Mouse (Mus musculus) embryonic facial prominence, embryonic 11.5 days (tissue): ENCODE data around the gene Hnrnpl. TPM values are rescaled to one million over a fixed set of nuclear protein-coding genes. Genes with fewer than 3 reads are reported as not detected.
A peak's percentile ranks its signal among the peaks of the same experiment; 100 is the strongest.

Experiments
- ATAC-seq: fragments of 200-750 bp; cut with Nextera tagmentation; replicated peaks from 2 replicates; pipeline ENCODE4 v1.8.0; 2017; ENCODE audit warnings: low read depth; ENCODE audit not compliant: insufficient number of reproducible peaks, low FRiP score, low TSS enrichment
- DNase-seq: peaks from one replicate; pipeline ENCODE4 v3.0.0-alpha.2; 2015; ENCODE audit warnings: low spot score
- H3K27ac ChIP-seq: fragments of 300-500 bp; sonication (generic); replicated peaks from 2 replicates; pipeline ENCODE4 v1.5.1; 2014; ENCODE audit warnings: mild to moderate bottlenecking, low read depth, low read length, control low read depth
- H3K27me3 ChIP-seq: fragments of 300-500 bp; sonication (generic); 2 replicates; pipeline ENCODE4 v1.6.1; 2014; ENCODE audit warnings: mild to moderate bottlenecking, low read length, moderate library complexity, mixed read lengths; ENCODE audit not compliant: control insufficient read depth, insufficient read depth
- H3K36me3 ChIP-seq: fragments of 300-500 bp; sonication (generic); replicated peaks from 2 replicates; pipeline ENCODE4 v1.6.1; 2014; ENCODE audit warnings: low read depth, mild to moderate bottlenecking, low read length, moderate library complexity, mixed read lengths; ENCODE audit not compliant: control insufficient read depth, insufficient read depth
- H3K4me1 ChIP-seq: fragments of 300-500 bp; sonication (generic); 2 replicates; pipeline ENCODE4 v1.6.1; 2014; ENCODE audit warnings: low read length, mixed read lengths; ENCODE audit not compliant: control insufficient read depth, insufficient read depth
- H3K4me2 ChIP-seq: fragments of 300-500 bp; sonication (generic); 2 replicates; pipeline ENCODE4 v1.6.1; 2014; ENCODE audit warnings: low read depth, mild to moderate bottlenecking, control low read depth, low read length, moderate library complexity
- H3K4me3 ChIP-seq: fragments of 300-500 bp; sonication (generic); 2 replicates; pipeline ENCODE4 v1.5.1; 2014; ENCODE audit warnings: low read depth, low read length, control low read depth
- H3K9ac ChIP-seq: fragments of 300-500 bp; sonication (generic); replicated peaks from 2 replicates; pipeline ENCODE4 v1.6.1; 2014; ENCODE audit warnings: mild to moderate bottlenecking, control low read depth, low read length
- H3K9me3 ChIP-seq: fragments of 300-500 bp; sonication (generic); replicated peaks from 2 replicates; pipeline ENCODE4 v1.6.1; 2016; ENCODE audit warnings: mild to moderate bottlenecking, low read length, inconsistent platforms, mixed read lengths; ENCODE audit not compliant: control insufficient read depth
- WGBS: fragments of 180-500 bp; shearing (Covaris S2); extraction: QIAGEN DNeasy Blood & Tissue Kit; methylation state at CpG from one replicate; pipeline ENCODE4 v1.1.7; 2014; 5-methylcytosine and 5-hydroxymethylcytosine counted together
- polyA plus RNA-seq: library from polyadenylated mRNA; unstranded; fragments of >200 nt; fragmentation: Nextera tagmentation; extraction: Ambion mirVana; gene quantifications from 2 replicates; pipeline ENCODE4 v1.2.1, GENCODE M21; 2014

The Hnrnpl gene
- polyA plus RNA-seq, 1 experiment from 2014 or later = 350 TPM

- no peak overlapping the region for H3K4me2 ChIP-seq
- H3K4me1 ChIP-seq = peaks cover 4% of the 10 kb centered on the region
- ATAC-seq (no peak), DNase-seq (no peak)
- H3K9ac ChIP-seq = no peak overlapping the region; the same call in 1 of the 2 replicates
- H3K36me3 ChIP-seq = peaks cover 45% of the 10 kb centered on the region
- H3K4me3 ChIP-seq = 0 out of 2 replicates have a peak overlapping the region, but pooled peaks have one; percentile 0
- H3K9me3 ChIP-seq = no peaks in the 10 kb centered on the region
- 91% methylated on average over 9 of the region's 9 CpGs for WGBS
- no peaks in the 10 kb centered on the region for H3K27me3 ChIP-seq
- H3K27ac ChIP-seq = no peak overlapping the region
Observed at GRCm38 (mm10) chr7:28816201-28816600, 7.9 kb downstream of the Hnrnpl start.

DNA sequence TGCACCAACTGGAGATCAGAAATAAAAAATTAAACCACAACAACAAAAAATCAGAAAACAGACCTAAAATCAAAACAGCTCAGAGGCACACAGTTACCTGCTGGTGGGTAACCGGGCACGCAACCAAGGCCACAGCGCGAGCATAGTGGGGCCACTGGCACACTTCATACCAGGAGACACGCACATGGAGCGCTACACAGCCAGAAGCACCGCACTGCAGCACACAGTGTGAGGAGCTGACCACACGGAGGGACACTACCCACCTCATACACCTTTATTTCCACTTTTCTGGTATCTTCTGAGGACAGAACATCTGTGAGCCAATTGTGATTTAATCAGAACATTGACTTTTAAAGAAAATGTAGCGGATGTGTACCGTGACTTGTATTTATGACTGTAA, 8.6 kb downstream of the Hnrnpl start:
- ATAC-seq (no peak), DNase-seq (no peak)
- H3K4me2 ChIP-seq = no peak overlapping the region; the same call in 1 of the 2 replicates
- no peak overlapping the region for H3K9ac ChIP-seq
- H3K27me3 ChIP-seq = no peaks in the 10 kb centered on the region
- H3K4me3 ChIP-seq = no peak overlapping the region
- WGBS = 92% methylated on average over 10 of the region's 10 CpGs
- H3K36me3 ChIP-seq = peaks cover 52% of the 10 kb centered on the region
- H3K9me3 ChIP-seq = no peaks in the 10 kb centered on the region
- no peak overlapping the region for H3K27ac ChIP-seq
- H3K4me1 ChIP-seq = peaks cover 4% of the 10 kb centered on the region

DNA sequence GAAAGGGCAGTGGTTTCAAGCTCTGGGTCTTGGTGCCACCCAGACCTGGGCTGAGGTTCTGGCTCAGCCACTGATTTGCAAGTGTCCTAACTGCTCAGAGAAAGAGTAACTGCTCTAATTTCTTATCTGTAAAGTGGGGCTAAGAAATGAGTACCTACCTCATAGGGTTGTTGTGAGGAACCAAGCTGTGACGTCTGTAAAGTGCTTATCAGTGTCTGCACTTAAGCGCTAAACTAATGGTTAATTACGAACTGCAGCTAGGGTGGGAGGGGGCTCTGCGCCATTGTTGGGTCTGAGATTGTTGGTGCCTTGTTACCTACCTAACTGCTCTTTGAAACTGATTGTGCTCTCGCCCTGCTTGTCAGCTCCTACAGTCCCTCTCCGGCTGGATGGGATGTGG, 9.2 kb downstream of the Hnrnpl start:
- ATAC-seq (no peak), DNase-seq (no peak)
- Histone ChIP-seq H3K9me3 (no peaks in the 10 kb centered on the region), H3K27me3 (no peaks in the 10 kb centered on the region), H3K9ac (no peak overlapping the region), H3K4me1 (peaks cover under 1% of the 10 kb centered on the region), H3K27ac (no peak overlapping the region), H3K36me3 (peaks cover 57% of the 10 kb centered on the region), H3K4me2 (no peak overlapping the region), H3K4me3 (no peak overlapping the region)
- 80% methylated on average over 6 of the region's 6 CpGs for WGBS

DNA sequence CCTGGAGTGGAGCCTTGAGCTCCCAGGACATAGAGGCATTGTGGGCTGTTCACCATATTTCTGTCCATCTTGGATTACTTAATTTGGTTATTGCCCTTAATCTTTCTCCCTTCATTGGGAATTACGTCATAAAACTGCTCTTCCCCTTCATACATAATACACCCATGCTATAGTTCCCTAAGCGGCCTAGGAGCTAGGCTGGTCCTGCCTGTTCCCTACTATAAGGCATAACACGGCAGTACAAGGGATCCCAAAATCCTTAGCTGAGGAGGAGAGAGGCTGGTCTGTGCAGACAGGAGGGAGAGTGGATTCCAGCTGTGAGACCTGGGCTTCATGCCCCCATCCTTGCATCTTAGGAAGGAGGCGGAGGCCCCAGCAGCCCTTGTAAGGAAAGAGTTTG, 9.6 kb downstream of the Hnrnpl start:
- Histone ChIP-seq H3K4me3 (no peak overlapping the region), H3K27ac (no peak overlapping the region), H3K9me3 (no peaks in the 10 kb centered on the region), H3K4me2 (no peak overlapping the region), H3K9ac (no peak overlapping the region), H3K4me1 (no peaks in the 10 kb centered on the region; the same call in 1 of the 2 replicates), H3K27me3 (no peaks in the 10 kb centered on the region), H3K36me3 (peaks cover 58% of the 10 kb centered on the region)
- DNase-seq (no peak), ATAC-seq (no peak)
- 77% methylated on average over 4 of the region's 4 CpGs for whole genome bisulfite sequencing

DNA sequence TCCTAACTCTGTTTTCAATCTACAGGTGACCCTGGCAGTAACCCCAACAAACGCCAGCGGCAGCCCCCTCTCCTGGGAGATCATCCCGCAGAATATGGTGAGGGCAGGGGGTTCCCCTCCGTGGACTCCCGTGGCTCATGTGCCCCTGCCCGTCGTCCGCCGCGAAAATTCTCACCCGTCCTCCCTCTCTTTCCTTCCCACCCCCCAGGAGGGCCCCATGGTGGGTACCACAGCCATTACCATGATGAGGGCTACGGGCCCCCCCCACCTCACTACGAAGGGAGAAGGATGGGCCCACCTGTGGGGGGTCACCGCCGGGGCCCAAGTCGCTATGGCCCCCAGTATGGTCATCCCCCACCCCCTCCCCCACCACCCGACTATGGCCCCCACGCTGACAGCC, 10.1 kb downstream of the Hnrnpl start:
- ATAC-seq = no peak
- H3K4me1 ChIP-seq = no peaks in the 10 kb centered on the region; the same call in 1 of the 2 replicates
- H3K4me2 ChIP-seq = no peak overlapping the region
- H3K9ac ChIP-seq = no peak overlapping the region
- no peak overlapping the region for H3K27ac ChIP-seq
- 81% methylated on average over 16 of the region's 18 CpGs for WGBS
- H3K27me3 ChIP-seq = no peaks in the 10 kb centered on the region
- H3K4me3 ChIP-seq = no peak overlapping the region
- peaks cover 56% of the 10 kb centered on the region for H3K36me3 ChIP-seq
- no peak for DNase-seq
- no peaks in the 10 kb centered on the region for H3K9me3 ChIP-seq

- Histone ChIP-seq H3K9me3 (no peaks in the 10 kb centered on the region), H3K27ac (no peak overlapping the region), H3K4me3 (no peak overlapping the region), H3K4me1 (no peaks in the 10 kb centered on the region; the same call in 1 of the 2 replicates), H3K9ac (no peak overlapping the region), H3K36me3 (peaks cover 51% of the 10 kb centered on the region), H3K27me3 (no peaks in the 10 kb centered on the region), H3K4me2 (no peak overlapping the region)
- WGBS = 87% methylated on average over 4 of the region's 4 CpGs
- ATAC-seq = no peak
- DNase-seq = no peak
Observed at GRCm38 (mm10) chr7:28818861-28819452, 10.6 kb downstream of the Hnrnpl start.

DNA sequence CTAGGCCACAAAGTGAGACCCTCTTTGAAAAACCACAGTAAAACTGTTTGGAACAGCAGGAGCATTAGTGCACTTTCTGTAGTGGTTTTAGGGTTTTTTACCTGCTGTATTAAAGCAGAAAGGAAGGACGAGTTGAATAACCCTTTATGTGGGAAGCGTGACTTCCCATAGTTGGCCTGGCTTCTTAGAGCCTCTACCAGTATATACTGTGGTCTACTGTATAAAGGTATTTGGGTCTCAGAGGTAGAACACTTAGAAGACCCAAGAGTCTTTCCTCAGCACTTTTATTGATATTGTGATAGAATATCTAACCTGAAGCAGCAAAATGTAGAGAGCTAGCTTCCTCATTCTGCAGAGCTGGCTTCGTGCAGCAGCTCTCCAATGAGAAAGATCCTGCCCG, 11.2 kb downstream of the Hnrnpl start:
- Histone ChIP-seq H3K27me3 (no peaks in the 10 kb centered on the region), H3K36me3 (peaks cover 51% of the 10 kb centered on the region), H3K4me2 (no peak overlapping the region), H3K27ac (no peak overlapping the region), H3K4me1 (no peaks in the 10 kb centered on the region; the same call in 1 of the 2 replicates), H3K9ac (no peak overlapping the region), H3K4me3 (no peak overlapping the region), H3K9me3 (no peaks in the 10 kb centered on the region)
- 89% methylated on average over 4 of the region's 4 CpGs for WGBS
- no peak for DNase-seq
- no peak for ATAC-seq

DNA sequence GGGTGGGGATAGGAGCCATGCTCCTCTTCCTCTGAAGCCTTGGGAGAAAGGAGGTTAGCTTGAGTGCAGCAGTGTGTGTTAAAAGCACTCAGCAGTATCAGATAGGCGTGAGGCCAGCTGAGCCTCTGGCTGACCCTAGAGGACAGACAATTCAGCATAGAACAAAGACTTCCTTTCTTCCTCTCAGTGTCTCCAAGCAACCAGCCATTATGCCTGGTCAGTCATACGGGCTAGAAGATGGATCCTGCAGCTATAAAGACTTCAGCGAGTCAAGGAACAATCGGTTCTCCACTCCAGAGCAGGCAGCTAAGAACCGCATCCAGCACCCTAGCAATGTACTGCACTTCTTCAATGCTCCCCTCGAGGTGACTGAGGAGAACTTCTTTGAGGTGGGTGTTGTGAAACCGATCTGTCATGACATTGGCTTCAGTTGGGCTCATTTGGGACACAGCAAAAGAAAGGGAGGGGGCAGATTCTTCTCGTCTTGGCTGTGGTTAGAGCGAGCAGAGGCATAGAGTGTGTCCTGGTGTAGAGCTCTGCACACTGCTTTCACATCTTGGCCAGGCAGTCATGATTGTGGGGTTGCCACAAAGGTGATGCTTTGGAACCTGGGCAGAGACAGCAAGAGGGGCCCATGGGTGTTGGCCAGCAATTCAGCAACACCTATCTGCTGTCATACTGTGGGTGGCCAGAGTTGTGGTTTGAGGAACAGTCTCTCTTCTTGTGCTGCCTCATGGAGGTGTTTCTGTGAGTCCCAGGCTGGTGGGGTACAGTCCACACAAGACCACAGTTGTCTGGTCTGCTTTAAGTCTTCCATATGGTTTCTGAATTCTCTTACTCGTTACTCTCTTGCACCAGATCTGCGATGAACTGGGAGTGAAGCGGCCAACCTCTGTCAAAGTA, 12.3 kb downstream of the Hnrnpl start:
- Histone ChIP-seq H3K36me3 (peaks cover 45% of the 10 kb centered on the region), H3K27me3 (no peaks in the 10 kb centered on the region), H3K9me3 (no peaks in the 10 kb centered on the region), H3K27ac (no peak overlapping the region; the same call in 1 of the 2 replicates), H3K9ac (no peak overlapping the region), H3K4me3 (no peak overlapping the region), H3K4me2 (no peak overlapping the region), H3K4me1 (no peaks in the 10 kb centered on the region; the same call in 1 of the 2 replicates)
- DNase-seq (no peak), ATAC-seq (peak; percentile 17; the same call in 1 of the 2 replicates)
- 61% methylated on average over 12 of the region's 12 CpGs for WGBS
